8 mouse cellular contexts compared by ENCODE assay signal in the genomic region with DNA sequence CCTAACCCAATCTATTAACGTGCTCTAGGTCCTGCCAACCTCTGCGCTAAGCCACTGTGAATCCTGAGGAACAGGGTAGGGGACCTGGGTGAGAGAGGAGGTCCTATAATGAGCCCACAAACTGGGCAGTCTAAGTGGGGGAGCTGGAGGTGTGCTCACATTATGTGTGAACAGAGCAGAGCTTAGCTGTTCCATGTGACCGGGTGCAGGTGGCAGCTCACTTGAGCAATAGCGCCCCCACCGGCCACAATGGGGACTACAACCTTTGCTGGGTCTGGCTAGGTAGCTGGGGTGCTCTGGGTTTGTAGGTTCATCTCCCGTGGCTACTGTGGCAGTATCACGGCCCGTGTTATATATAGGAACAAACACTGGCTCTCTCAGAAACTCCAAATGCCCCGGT. TPM values are rescaled to one million over a fixed set of nuclear protein-coding genes. Genes with fewer than 3 reads are reported as not detected.
DNase-seq lines count a peak whose midpoint lies in the region; ATAC-seq and TF ChIP-seq lines count a peak whose summit lies in the region.

No protein-coding gene starts in this region.

- no peaks in the 10 kb centered on the region for H3K27me3 ChIP-seq in forebrain, postnatal 0 days (ENCODE audit: insufficient read depth, low read length)
- peaks cover 2% of the 10 kb centered on the region; the same call in 1 of the 2 replicates for H3K27me3 ChIP-seq in forebrain, embryonic 14.5 days (replicated peaks; ENCODE audit: control insufficient read depth, insufficient read depth, low read length)
- H3K27me3 ChIP-seq in limb, embryonic 10.5 days (ENCODE audit: low read depth, poor library complexity, severe bottlenecking): 0 out of 2 replicates have a peak, but pooled peaks cover 8% of the 10 kb centered on the region

- 58% methylated on average over 9 of the region's 9 CpGs for WGBS in forebrain, postnatal 0 days
- 54% methylated on average over 9 of the region's 9 CpGs for WGBS in forebrain, embryonic 14.5 days
- WGBS in limb, embryonic 10.5 days: 58% methylated on average over 9 of the region's 9 CpGs

- no peak for DNase-seq in forebrain, postnatal 0 days
- no peak for DNase-seq in forebrain, embryonic 14.5 days (ENCODE audit: low spot score)
- DNase-seq in retina, postnatal 1 day: peak; percentile 28
- DNase-seq in retina, embryonic 14.5 days (ENCODE audit: low spot score): no peak
- DNase-seq in limb, embryonic 10.5 days (ENCODE audit: low spot score): peak; percentile 46
- peak; percentile 26 for DNase-seq in spleen, adult 12 weeks (ENCODE audit: low spot score)
- DNase-seq in cerebellum, adult 9-10 months: no peak
- DNase-seq in right cerebral cortex, postnatal 25 days: no peak

- no peaks in the 10 kb centered on the region for H3K36me3 ChIP-seq in forebrain, postnatal 0 days (ENCODE audit: insufficient read depth)
- H3K36me3 ChIP-seq in forebrain, embryonic 14.5 days (ENCODE audit: control insufficient read depth, insufficient read depth, low read length): no peaks in the 10 kb centered on the region
- H3K36me3 ChIP-seq in limb, embryonic 10.5 days: no peaks in the 10 kb centered on the region

- no peaks in the 10 kb centered on the region for H3K9me3 ChIP-seq in forebrain, postnatal 0 days (ENCODE audit: low read length)
- no peaks in the 10 kb centered on the region for H3K9me3 ChIP-seq in forebrain, embryonic 14.5 days (replicated peaks; ENCODE audit: control insufficient read depth, low read length)
- no peaks in the 10 kb centered on the region for H3K9me3 ChIP-seq in limb, embryonic 10.5 days (replicated peaks)

- H3K4me2 ChIP-seq in forebrain, postnatal 0 days (ENCODE audit: low read depth): no peak overlapping the region
- no peak overlapping the region for H3K4me2 ChIP-seq in forebrain, embryonic 14.5 days (ENCODE audit: low read length)

- H3K9ac ChIP-seq in forebrain, postnatal 0 days: no peak overlapping the region
- H3K9ac ChIP-seq in forebrain, embryonic 14.5 days (ENCODE audit: low read length): no peak overlapping the region

- ATAC-seq in forebrain, postnatal 0 days: no peak
- no peak for ATAC-seq in forebrain, embryonic 14.5 days

- H3K4me1 ChIP-seq in forebrain, postnatal 0 days (ENCODE audit: insufficient read depth): no peaks in the 10 kb centered on the region
- H3K4me1 ChIP-seq in forebrain, embryonic 14.5 days (ENCODE audit: control insufficient read depth, insufficient read depth, low read length): peaks cover 8% of the 10 kb centered on the region
- peaks cover 16% of the 10 kb centered on the region for H3K4me1 ChIP-seq in limb, embryonic 10.5 days

- H3K4me3 ChIP-seq in forebrain, postnatal 0 days (ENCODE audit: low read depth, low read length): no peak overlapping the region
- H3K4me3 ChIP-seq in forebrain, embryonic 14.5 days (ENCODE audit: low read depth, low read length): no peak overlapping the region
- no peak overlapping the region for H3K4me3 ChIP-seq in limb, embryonic 10.5 days

- TF ChIP-seq CTCF in forebrain, postnatal 0 days (IDR thresholded peaks at IDR 0.05; ENCODE audit: low read depth): peak; percentile 39

- H3K27ac ChIP-seq in forebrain, postnatal 0 days (ENCODE audit: low read depth, low read length): no peak overlapping the region
- no peak overlapping the region for H3K27ac ChIP-seq in forebrain, embryonic 14.5 days (ENCODE audit: low read depth, low read length)
- no peak overlapping the region for H3K27ac ChIP-seq in limb, embryonic 10.5 days

RNA-seq across cellular contexts. Expression of a gene that starts 22.5 kb away (rescaled TPM):
- total RNA-seq in forebrain, postnatal 0 days (2014; rRNA removed): 2.0 and 2.1 TPM in 2 replicates
- 14.1 and 21.9 TPM in 2 replicates for polyA plus RNA-seq in forebrain, postnatal 0 days (2015; fragmentation: Nextera tagmentation; extraction: Ambion mirVana)
- 5.6 and 6.6 TPM in 2 replicates for polyA plus RNA-seq in forebrain, embryonic 14.5 days (2014; fragmentation: Nextera tagmentation; extraction: Ambion mirVana)
- polyA plus RNA-seq in limb, embryonic 10.5 days (2016; fragmentation: Nextera tagmentation; extraction: Ambion mirVana): 1.6 TPM in 2 replicates

RNA-seq across cellular contexts. Expression of a gene that starts 48.2 kb away (rescaled TPM):
- total RNA-seq in forebrain, postnatal 0 days (2014; rRNA removed): 0.71 and 1.0 TPM in 2 replicates
- 0.82 and 1.5 TPM in 2 replicates for polyA plus RNA-seq in forebrain, postnatal 0 days (2015; fragmentation: Nextera tagmentation; extraction: Ambion mirVana)
- 0.16 and 0.42 TPM in 2 replicates for polyA plus RNA-seq in forebrain, embryonic 14.5 days (2014; fragmentation: Nextera tagmentation; extraction: Ambion mirVana)
- polyA plus RNA-seq in limb, embryonic 10.5 days (2016; fragmentation: Nextera tagmentation; extraction: Ambion mirVana): 0.20 TPM in 2 replicates

Comparison
In these comparisons a context has a peak if more than half of its experiments do, and no peak if none do; other contexts are left out.
1. DNase-seq: peak in retina, postnatal 1 day (single experiment), limb, embryonic 10.5 days (single experiment) and spleen, adult 12 weeks (single experiment); none in forebrain, postnatal 0 days (single experiment), forebrain, embryonic 14.5 days (single experiment), retina, embryonic 14.5 days (single experiment), cerebellum, adult 9-10 months (single experiment) and right cerebral cortex, postnatal 25 days (single experiment).